Mouse (Mus musculus): ENCODE results near the gene Npnt. TPM values are rescaled to one million over a fixed set of nuclear protein-coding genes. Genes with fewer than 3 reads are reported as not detected.

Gene Npnt
- polyA plus RNA-seq, 1 experiment: 17.6 TPM

DNA sequence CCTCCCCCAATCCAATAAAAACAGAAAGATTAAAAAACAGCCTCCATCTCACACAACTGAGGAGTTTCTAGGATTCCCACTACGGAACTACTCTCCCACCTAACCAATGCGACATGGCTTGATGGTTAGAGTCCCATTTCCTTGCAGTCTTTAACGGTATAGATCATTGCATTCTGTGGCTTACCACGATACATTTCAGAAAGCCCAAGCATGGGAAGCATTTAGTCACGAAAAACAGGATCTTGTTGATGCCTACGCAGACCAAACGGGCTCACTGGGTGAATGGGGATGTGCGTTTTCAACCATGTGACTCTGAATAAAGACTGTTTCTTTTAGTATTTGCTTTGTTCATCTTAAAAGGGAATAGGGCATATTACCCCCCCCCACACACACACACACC is 85.1 kb downstream of the Npnt start:
- H3K4me1 ChIP-seq (ENCODE audit: control insufficient read depth, insufficient read depth, low read length): peaks cover 2% of the 10 kb centered on the region
- no peak overlapping the region for H3K27ac ChIP-seq (ENCODE audit: insufficient read depth, low read length)
- no peak overlapping the region for H3K4me3 ChIP-seq (ENCODE audit: low read depth, low read length)
- no peaks in the 10 kb centered on the region for H3K9me3 ChIP-seq (replicated peaks; ENCODE audit: control insufficient read depth, insufficient read depth, low read length, poor library complexity, severe bottlenecking)
- no peak overlapping the region for H3K9ac ChIP-seq (ENCODE audit: low read depth, poor library complexity, severe bottlenecking)
- TF ChIP-seq EP300 (IDR thresholded peaks at IDR 0.05; ENCODE audit: insufficient read depth, low read depth, low read length): no peak
- TF ChIP-seq POLR2A (IDR thresholded peaks at IDR 0.05; ENCODE audit: insufficient read depth, low read length): no peak
- no peak for TF ChIP-seq CTCF (IDR thresholded peaks at IDR 0.05; ENCODE audit: low read depth, low read length)
- no peaks in the 10 kb centered on the region for H3K36me3 ChIP-seq (ENCODE audit: control insufficient read depth, insufficient read depth, low read length, poor library complexity, severe bottlenecking)
- no peaks in the 10 kb centered on the region for H3K27me3 ChIP-seq (ENCODE audit: control insufficient read depth, insufficient read depth, low read length, poor library complexity, severe bottlenecking)

DNA sequence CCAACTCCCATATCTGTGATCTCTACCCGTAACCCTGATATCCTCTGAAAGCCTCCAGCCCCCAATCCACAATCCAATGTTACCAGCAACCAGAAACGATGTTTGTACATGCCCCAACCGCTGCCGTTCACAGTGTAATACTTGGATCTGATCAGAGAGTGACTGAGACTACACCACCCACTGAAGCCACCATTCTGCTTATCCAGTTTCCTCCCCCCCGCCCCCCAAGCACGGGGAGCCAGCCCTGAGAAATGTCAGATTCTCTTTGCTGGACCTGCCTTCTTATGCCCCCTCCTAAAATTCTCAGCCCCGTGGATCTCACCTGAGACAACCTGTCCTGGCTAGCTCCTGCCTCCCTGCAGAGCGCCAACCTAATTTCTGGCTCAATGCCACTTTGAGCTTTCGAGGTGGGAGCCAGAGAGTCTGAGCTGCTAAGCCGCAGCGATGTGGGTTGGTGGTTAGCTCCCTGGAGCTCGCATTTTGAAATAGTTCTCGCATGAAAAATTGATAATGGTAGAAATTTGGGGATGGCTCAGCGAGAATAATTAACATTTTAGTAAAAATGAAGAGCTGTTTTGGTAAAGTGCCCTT is 85.7 kb downstream of the Npnt start:
- TF ChIP-seq POLR2A (IDR thresholded peaks at IDR 0.05; ENCODE audit: insufficient read depth, low read length) (no peak), CTCF (IDR thresholded peaks at IDR 0.05; ENCODE audit: low read depth, low read length) (no peak), EP300 (IDR thresholded peaks at IDR 0.05; ENCODE audit: insufficient read depth, low read depth, low read length) (no peak)
- H3K36me3 ChIP-seq (ENCODE audit: control insufficient read depth, insufficient read depth, low read length, poor library complexity, severe bottlenecking): no peaks in the 10 kb centered on the region
- H3K27ac ChIP-seq (ENCODE audit: insufficient read depth, low read length): no peak overlapping the region
- no peak overlapping the region for H3K9ac ChIP-seq (ENCODE audit: low read depth, poor library complexity, severe bottlenecking)
- no peaks in the 10 kb centered on the region for H3K27me3 ChIP-seq (ENCODE audit: control insufficient read depth, insufficient read depth, low read length, poor library complexity, severe bottlenecking)
- no peaks in the 10 kb centered on the region for H3K9me3 ChIP-seq (replicated peaks; ENCODE audit: control insufficient read depth, insufficient read depth, low read length, poor library complexity, severe bottlenecking)
- H3K4me3 ChIP-seq (ENCODE audit: low read depth, low read length): no peak overlapping the region
- peaks cover 2% of the 10 kb centered on the region for H3K4me1 ChIP-seq (ENCODE audit: control insufficient read depth, insufficient read depth, low read length)

DNA sequence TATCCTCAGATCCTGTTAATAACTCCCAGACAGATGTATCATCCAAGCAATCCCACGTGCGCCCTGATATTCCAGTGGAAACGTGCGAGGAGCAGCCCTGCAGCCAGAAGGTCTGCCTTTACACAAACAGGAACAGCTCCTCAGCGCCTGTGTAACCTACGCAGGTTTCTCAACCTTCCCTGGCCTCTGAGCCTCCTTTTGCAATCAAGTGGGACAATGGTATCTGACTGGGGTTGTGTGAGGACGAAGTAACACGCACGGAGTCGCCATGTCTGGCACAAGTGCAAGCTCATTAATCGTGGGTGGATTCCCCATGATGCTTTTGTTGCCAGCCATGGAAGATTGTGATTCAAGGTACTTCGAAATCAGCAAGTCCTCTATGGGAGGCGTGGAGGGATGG is 86.2 kb downstream of the Npnt start:
- H3K4me3 ChIP-seq (ENCODE audit: low read depth, low read length): no peak overlapping the region
- H3K9ac ChIP-seq (ENCODE audit: low read depth, poor library complexity, severe bottlenecking): no peak overlapping the region
- TF ChIP-seq EP300 (IDR thresholded peaks at IDR 0.05; ENCODE audit: insufficient read depth, low read depth, low read length) (no peak), CTCF (IDR thresholded peaks at IDR 0.05; ENCODE audit: low read depth, low read length) (no peak), POLR2A (IDR thresholded peaks at IDR 0.05; ENCODE audit: insufficient read depth, low read length) (no peak)
- H3K27ac ChIP-seq (ENCODE audit: insufficient read depth, low read length): no peak overlapping the region
- peaks cover 2% of the 10 kb centered on the region for H3K4me1 ChIP-seq (ENCODE audit: control insufficient read depth, insufficient read depth, low read length)
- no peaks in the 10 kb centered on the region for H3K9me3 ChIP-seq (replicated peaks; ENCODE audit: control insufficient read depth, insufficient read depth, low read length, poor library complexity, severe bottlenecking)
- no peaks in the 10 kb centered on the region for H3K27me3 ChIP-seq (ENCODE audit: control insufficient read depth, insufficient read depth, low read length, poor library complexity, severe bottlenecking)
- no peaks in the 10 kb centered on the region for H3K36me3 ChIP-seq (ENCODE audit: control insufficient read depth, insufficient read depth, low read length, poor library complexity, severe bottlenecking)

DNA sequence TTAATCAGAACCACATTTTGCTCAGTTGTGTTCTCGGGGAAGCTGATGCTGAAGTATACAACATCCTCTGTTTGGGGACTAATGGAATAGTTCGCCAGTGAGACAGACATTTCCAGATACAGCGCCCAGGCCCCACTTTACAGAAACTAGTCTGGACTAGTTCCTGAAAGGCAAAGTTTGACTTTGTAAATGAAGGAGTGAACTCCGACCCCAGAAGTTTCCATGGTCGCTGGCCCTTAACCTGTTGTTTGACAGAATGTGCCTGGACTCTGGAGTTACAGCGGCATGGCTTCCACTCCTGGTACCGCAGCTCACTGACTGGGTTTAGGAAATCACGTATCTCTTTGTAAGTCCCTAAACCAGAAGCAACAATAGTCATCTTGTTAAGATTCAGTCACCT is 89.3 kb downstream of the Npnt start:
- Histone ChIP-seq H3K9me3 (replicated peaks; ENCODE audit: control insufficient read depth, insufficient read depth, low read length, poor library complexity, severe bottlenecking) (no peaks in the 10 kb centered on the region), H3K4me1 (ENCODE audit: control insufficient read depth, insufficient read depth, low read length) (peaks cover 2% of the 10 kb centered on the region), H3K36me3 (ENCODE audit: control insufficient read depth, insufficient read depth, low read length, poor library complexity, severe bottlenecking) (no peaks in the 10 kb centered on the region), H3K27ac (ENCODE audit: insufficient read depth, low read length) (no peak overlapping the region), H3K27me3 (ENCODE audit: control insufficient read depth, insufficient read depth, low read length, poor library complexity, severe bottlenecking) (no peaks in the 10 kb centered on the region), H3K9ac (ENCODE audit: low read depth, poor library complexity, severe bottlenecking) (no peak overlapping the region), H3K4me3 (ENCODE audit: low read depth, low read length) (no peak overlapping the region)
- TF ChIP-seq CTCF (IDR thresholded peaks at IDR 0.05; ENCODE audit: low read depth, low read length) (no peak), EP300 (IDR thresholded peaks at IDR 0.05; ENCODE audit: insufficient read depth, low read depth, low read length) (no peak), POLR2A (IDR thresholded peaks at IDR 0.05; ENCODE audit: insufficient read depth, low read length) (no peak)

DNA sequence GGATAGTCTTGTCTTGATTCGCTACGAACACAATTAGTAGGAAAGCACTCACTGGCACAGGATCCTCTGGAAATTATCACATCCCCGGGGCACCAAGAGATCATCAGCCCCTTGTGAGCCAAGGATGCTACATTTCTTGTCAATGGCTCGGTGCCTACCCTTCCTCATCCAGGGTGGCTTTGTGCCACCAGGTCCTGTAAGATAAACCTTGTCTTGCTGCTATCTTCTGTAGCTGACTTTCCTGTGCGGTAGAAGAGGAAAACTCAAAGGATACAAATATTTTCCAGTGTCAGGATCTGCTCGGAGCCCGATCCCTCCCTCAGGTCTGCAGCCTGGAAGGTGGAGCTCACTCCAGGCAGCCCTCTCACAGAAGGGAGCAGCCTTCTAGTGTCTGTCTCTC is 90.5 kb downstream of the Npnt start:
- Histone ChIP-seq H3K4me1 (ENCODE audit: control insufficient read depth, insufficient read depth, low read length) (peaks cover 2% of the 10 kb centered on the region), H3K36me3 (ENCODE audit: control insufficient read depth, insufficient read depth, low read length, poor library complexity, severe bottlenecking) (no peaks in the 10 kb centered on the region), H3K27ac (ENCODE audit: insufficient read depth, low read length) (no peak overlapping the region), H3K9ac (ENCODE audit: low read depth, poor library complexity, severe bottlenecking) (no peak overlapping the region), H3K27me3 (ENCODE audit: control insufficient read depth, insufficient read depth, low read length, poor library complexity, severe bottlenecking) (no peaks in the 10 kb centered on the region), H3K4me3 (ENCODE audit: low read depth, low read length) (no peak overlapping the region), H3K9me3 (replicated peaks; ENCODE audit: control insufficient read depth, insufficient read depth, low read length, poor library complexity, severe bottlenecking) (no peaks in the 10 kb centered on the region)
- no peak for TF ChIP-seq EP300 (IDR thresholded peaks at IDR 0.05; ENCODE audit: insufficient read depth, low read depth, low read length)
- TF ChIP-seq POLR2A (IDR thresholded peaks at IDR 0.05; ENCODE audit: insufficient read depth, low read length): no peak
- no peak for TF ChIP-seq CTCF (IDR thresholded peaks at IDR 0.05; ENCODE audit: low read depth, low read length)

DNA sequence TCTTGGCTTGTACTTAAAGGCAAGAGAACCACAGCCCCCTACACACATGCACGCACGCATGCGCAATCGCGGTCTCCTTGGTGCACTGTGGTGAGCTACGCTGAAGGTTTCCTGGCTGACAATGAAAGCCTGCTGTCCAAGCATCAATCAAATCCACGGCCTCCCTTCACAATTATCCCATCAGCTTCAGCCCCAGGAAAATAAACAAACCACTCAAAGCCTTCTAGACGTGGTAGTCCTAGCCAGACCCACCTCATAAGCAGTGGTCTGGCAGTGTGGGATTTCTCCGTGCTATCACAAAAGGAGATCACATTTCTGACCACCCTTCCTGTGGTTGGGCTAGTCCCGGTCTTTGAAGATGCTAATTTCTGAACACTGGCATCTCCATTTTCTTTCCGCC is 91.2 kb downstream of the Npnt start:
- H3K4me3 ChIP-seq (ENCODE audit: low read depth, low read length): no peak overlapping the region
- H3K9me3 ChIP-seq (replicated peaks; ENCODE audit: control insufficient read depth, insufficient read depth, low read length, poor library complexity, severe bottlenecking): no peaks in the 10 kb centered on the region
- no peak for TF ChIP-seq CTCF (IDR thresholded peaks at IDR 0.05; ENCODE audit: low read depth, low read length)
- TF ChIP-seq EP300 (IDR thresholded peaks at IDR 0.05; ENCODE audit: insufficient read depth, low read depth, low read length): no peak
- no peak for TF ChIP-seq POLR2A (IDR thresholded peaks at IDR 0.05; ENCODE audit: insufficient read depth, low read length)
- H3K27ac ChIP-seq (ENCODE audit: insufficient read depth, low read length): no peak overlapping the region
- H3K4me1 ChIP-seq (ENCODE audit: control insufficient read depth, insufficient read depth, low read length): peaks cover 2% of the 10 kb centered on the region
- H3K9ac ChIP-seq (ENCODE audit: low read depth, poor library complexity, severe bottlenecking): no peak overlapping the region
- no peaks in the 10 kb centered on the region for H3K27me3 ChIP-seq (ENCODE audit: control insufficient read depth, insufficient read depth, low read length, poor library complexity, severe bottlenecking)
- no peaks in the 10 kb centered on the region for H3K36me3 ChIP-seq (ENCODE audit: control insufficient read depth, insufficient read depth, low read length, poor library complexity, severe bottlenecking)
